Mouse (Mus musculus): ENCODE measurements at regions not wholly inside any gene's neighbourhood (a gene's known extent, or its start where the extent isn't known, plus 50 kb on each side); places are given as distances from the start of the nearest gene placed in this dataset.

GRCm38 (mm10) chr9:111854976-111855375 is 164.8 kb upstream of the Stac start:
- Histone ChIP-seq H3K9ac (ENCODE audit: low read length) (no peak overlapping the region), H3K27ac (ENCODE audit: low read depth, low read length) (no peak overlapping the region), H3K4me1 (ENCODE audit: control insufficient read depth, insufficient read depth, low read length) (no peaks in the 10 kb centered on the region), H3K4me2 (no peak overlapping the region), H3K9me3 (ENCODE audit: control insufficient read depth, low read length) (no peaks in the 10 kb centered on the region), H3K36me3 (ENCODE audit: control insufficient read depth, insufficient read depth, low read length) (no peaks in the 10 kb centered on the region), H3K27me3 (ENCODE audit: control insufficient read depth, insufficient read depth, low read length) (no peaks in the 10 kb centered on the region), H3K4me3 (ENCODE audit: low read depth, low read length) (no peak overlapping the region)
- DNase-seq (ENCODE audit: low spot score, missing footprints) (no peak), ATAC-seq (ENCODE audit: low FRiP score) (no peak)
- WGBS, result 90% methylated on average over 7 of the region's 7 CpGs

GRCm38 (mm10) chr9:111846366-111846765 is 156.2 kb upstream of the Stac start:
- H3K4me3 ChIP-seq (ENCODE audit: low read depth, low read length), result no peak overlapping the region
- H3K27ac ChIP-seq (ENCODE audit: low read depth, low read length), result no peak overlapping the region
- WGBS, result 94% methylated on average over 10 of the region's 10 CpGs
- no peaks in the 10 kb centered on the region for H3K4me1 ChIP-seq (ENCODE audit: control insufficient read depth, insufficient read depth, low read length)
- H3K36me3 ChIP-seq (ENCODE audit: control insufficient read depth, insufficient read depth, low read length), result no peaks in the 10 kb centered on the region
- no peaks in the 10 kb centered on the region for H3K9me3 ChIP-seq (ENCODE audit: control insufficient read depth, low read length)
- no peak overlapping the region for H3K4me2 ChIP-seq
- H3K9ac ChIP-seq (ENCODE audit: low read length), result no peak overlapping the region
- ATAC-seq (ENCODE audit: low FRiP score), result no peak
- DNase-seq (ENCODE audit: low spot score, missing footprints), result no peak
- no peaks in the 10 kb centered on the region for H3K27me3 ChIP-seq (ENCODE audit: control insufficient read depth, insufficient read depth, low read length)

- WGBS, result 92% methylated on average over 6 of the region's 6 CpGs
- Histone ChIP-seq H3K9ac (ENCODE audit: low read length) (no peak overlapping the region), H3K4me2 (no peak overlapping the region), H3K4me1 (ENCODE audit: control insufficient read depth, insufficient read depth, low read length) (no peaks in the 10 kb centered on the region), H3K27me3 (ENCODE audit: control insufficient read depth, insufficient read depth, low read length) (no peaks in the 10 kb centered on the region), H3K36me3 (ENCODE audit: control insufficient read depth, insufficient read depth, low read length) (no peaks in the 10 kb centered on the region), H3K9me3 (ENCODE audit: control insufficient read depth, low read length) (no peaks in the 10 kb centered on the region), H3K27ac (ENCODE audit: low read depth, low read length) (no peak overlapping the region), H3K4me3 (ENCODE audit: low read depth, low read length) (no peak overlapping the region)
- DNase-seq (ENCODE audit: low spot score, missing footprints) (no peak), ATAC-seq (ENCODE audit: low FRiP score) (no peak)
Measured at GRCm38 (mm10) chr9:111841151-111841550, 151.0 kb upstream of the Stac start.

GRCm38 (mm10) chr9:111838069-111838820 is 148.1 kb upstream of the Stac start:
- DNase-seq (ENCODE audit: low spot score, missing footprints), result no peak

GRCm38 (mm10) chr9:111822094-111822493 is 131.9 kb upstream of the Stac start:
- H3K9ac ChIP-seq (ENCODE audit: low read length), result no peak overlapping the region
- H3K4me3 ChIP-seq (ENCODE audit: low read depth, low read length), result no peak overlapping the region
- no peak for ATAC-seq (ENCODE audit: low FRiP score)
- no peaks in the 10 kb centered on the region for H3K27me3 ChIP-seq (ENCODE audit: control insufficient read depth, insufficient read depth, low read length)
- H3K4me1 ChIP-seq (ENCODE audit: control insufficient read depth, insufficient read depth, low read length), result no peaks in the 10 kb centered on the region
- no peak overlapping the region for H3K27ac ChIP-seq (ENCODE audit: low read depth, low read length)
- DNase-seq (ENCODE audit: low spot score, missing footprints), result no peak
- no peak overlapping the region for H3K4me2 ChIP-seq
- 96% methylated on average over 1 of the region's 1 CpGs for WGBS
- H3K9me3 ChIP-seq (ENCODE audit: control insufficient read depth, low read length), result no peaks in the 10 kb centered on the region
- no peaks in the 10 kb centered on the region for H3K36me3 ChIP-seq (ENCODE audit: control insufficient read depth, insufficient read depth, low read length)

More at GRCm38 (mm10) chr9:111838069-111838820, 148.1 kb upstream of the Stac start:
- no peak overlapping the region for H3K9ac ChIP-seq (ENCODE audit: low read length)
- no peaks in the 10 kb centered on the region for H3K27me3 ChIP-seq (ENCODE audit: control insufficient read depth, insufficient read depth, low read length)
- no peaks in the 10 kb centered on the region for H3K4me1 ChIP-seq (ENCODE audit: control insufficient read depth, insufficient read depth, low read length)
- no peak overlapping the region for H3K4me2 ChIP-seq
- H3K27ac ChIP-seq (ENCODE audit: low read depth, low read length), result no peak overlapping the region
- whole genome bisulfite sequencing, result 77% methylated on average over 7 of the region's 7 CpGs
- ATAC-seq (ENCODE audit: low FRiP score), result no peak
- H3K9me3 ChIP-seq (ENCODE audit: control insufficient read depth, low read length), result no peaks in the 10 kb centered on the region
- H3K4me3 ChIP-seq (ENCODE audit: low read depth, low read length), result no peak overlapping the region
- H3K36me3 ChIP-seq (ENCODE audit: control insufficient read depth, insufficient read depth, low read length), result no peaks in the 10 kb centered on the region

GRCm38 (mm10) chr9:111817461-111817860 is 127.3 kb upstream of the Stac start:
- H3K4me3 ChIP-seq (ENCODE audit: low read depth, low read length), result no peak overlapping the region
- H3K9ac ChIP-seq (ENCODE audit: low read length), result no peak overlapping the region
- ATAC-seq (ENCODE audit: low FRiP score) (no peak), DNase-seq (ENCODE audit: low spot score, missing footprints) (no peak)
- H3K27ac ChIP-seq (ENCODE audit: low read depth, low read length), result no peak overlapping the region
- no peak overlapping the region for H3K4me2 ChIP-seq
- no peaks in the 10 kb centered on the region for H3K36me3 ChIP-seq (ENCODE audit: control insufficient read depth, insufficient read depth, low read length)
- H3K9me3 ChIP-seq (ENCODE audit: control insufficient read depth, low read length), result no peaks in the 10 kb centered on the region
- no peaks in the 10 kb centered on the region for H3K27me3 ChIP-seq (ENCODE audit: control insufficient read depth, insufficient read depth, low read length)
- no peaks in the 10 kb centered on the region for H3K4me1 ChIP-seq (ENCODE audit: control insufficient read depth, insufficient read depth, low read length)
- WGBS, result 83% methylated on average over 4 of the region's 4 CpGs

GRCm38 (mm10) chr9:111804931-111805330 is 114.8 kb upstream of the Stac start:
- Histone ChIP-seq H3K4me1 (ENCODE audit: control insufficient read depth, insufficient read depth, low read length) (no peaks in the 10 kb centered on the region), H3K4me2 (no peak overlapping the region), H3K9me3 (ENCODE audit: control insufficient read depth, low read length) (no peaks in the 10 kb centered on the region), H3K27ac (ENCODE audit: low read depth, low read length) (no peak overlapping the region), H3K9ac (ENCODE audit: low read length) (no peak overlapping the region), H3K4me3 (ENCODE audit: low read depth, low read length) (no peak overlapping the region), H3K36me3 (ENCODE audit: control insufficient read depth, insufficient read depth, low read length) (no peaks in the 10 kb centered on the region), H3K27me3 (ENCODE audit: control insufficient read depth, insufficient read depth, low read length) (no peaks in the 10 kb centered on the region)
- 86% methylated on average over 6 of the region's 6 CpGs for WGBS
- DNase-seq (ENCODE audit: low spot score, missing footprints) (no peak), ATAC-seq (ENCODE audit: low FRiP score) (no peak)

- Histone ChIP-seq H3K4me1 (ENCODE audit: control insufficient read depth, insufficient read depth, low read length) (no peaks in the 10 kb centered on the region), H3K27me3 (ENCODE audit: control insufficient read depth, insufficient read depth, low read length) (no peaks in the 10 kb centered on the region), H3K9ac (ENCODE audit: low read length) (no peak overlapping the region), H3K27ac (ENCODE audit: low read depth, low read length) (no peak overlapping the region), H3K36me3 (ENCODE audit: control insufficient read depth, insufficient read depth, low read length) (no peaks in the 10 kb centered on the region), H3K4me3 (ENCODE audit: low read depth, low read length) (no peak overlapping the region), H3K4me2 (no peak overlapping the region), H3K9me3 (ENCODE audit: control insufficient read depth, low read length) (no peaks in the 10 kb centered on the region)
- ATAC-seq (ENCODE audit: low FRiP score), result no peak
- WGBS, result 89% methylated on average over 5 of the region's 5 CpGs
- no peak for DNase-seq (ENCODE audit: low spot score, missing footprints)
Measured at GRCm38 (mm10) chr9:111801381-111801780, 111.2 kb upstream of the Stac start.

GRCm38 (mm10) chr9:111800869-111801268 is 110.7 kb upstream of the Stac start:
- Histone ChIP-seq H3K4me1 (ENCODE audit: control insufficient read depth, insufficient read depth, low read length) (no peaks in the 10 kb centered on the region), H3K4me3 (ENCODE audit: low read depth, low read length) (no peak overlapping the region), H3K4me2 (no peak overlapping the region), H3K9ac (ENCODE audit: low read length) (no peak overlapping the region), H3K9me3 (ENCODE audit: control insufficient read depth, low read length) (no peaks in the 10 kb centered on the region), H3K27me3 (ENCODE audit: control insufficient read depth, insufficient read depth, low read length) (no peaks in the 10 kb centered on the region), H3K36me3 (ENCODE audit: control insufficient read depth, insufficient read depth, low read length) (no peaks in the 10 kb centered on the region), H3K27ac (ENCODE audit: low read depth, low read length) (no peak overlapping the region)
- ATAC-seq (ENCODE audit: low FRiP score) (no peak), DNase-seq (ENCODE audit: low spot score, missing footprints) (no peak)
- WGBS, result 89% methylated on average over 5 of the region's 5 CpGs
